Mouse (Mus musculus) neural tube, embryonic 11.5 days (tissue): Measurements from ENCODE around the gene Smyd3. TPM values are rescaled to one million over a fixed set of nuclear protein-coding genes. Genes with fewer than 3 reads are reported as not detected.

Experiments
- ATAC-seq: fragments of 200-750 bp; cut with Nextera tagmentation; 2 replicates; pipeline ENCODE4 v1.8.0; 2017; ENCODE audit warnings: moderate number of reproducible peaks, mild to moderate bottlenecking, moderate TSS enrichment, moderate library complexity; ENCODE audit not compliant: insufficient read depth, low FRiP score, low TSS enrichment
- DNase-seq: peaks from one replicate; pipeline ENCODE4 v3.0.0-alpha.2; 2015; ENCODE audit warnings: low spot score
- H3K27ac ChIP-seq: fragments of 300-500 bp; sonication (generic); 2 replicates; pipeline ENCODE4 v1.5.1; 2014; ENCODE audit warnings: low read depth, mild to moderate bottlenecking, low read length
- H3K27me3 ChIP-seq: fragments of 300-500 bp; sonication (generic); 2 replicates; pipeline ENCODE4 v1.6.1; 2014; ENCODE audit warnings: mild to moderate bottlenecking, low read length, mixed read lengths; ENCODE audit not compliant: control insufficient read depth, insufficient read depth
- H3K36me3 ChIP-seq: fragments of 300-500 bp; sonication (generic); 2 replicates; pipeline ENCODE4 v1.6.1; 2014; ENCODE audit warnings: mild to moderate bottlenecking, low read length, moderate library complexity, mixed read lengths; ENCODE audit not compliant: control insufficient read depth, insufficient read depth
- H3K4me1 ChIP-seq: fragments of 300-500 bp; sonication (generic); 2 replicates; pipeline ENCODE4 v1.6.1; 2014; ENCODE audit warnings: low read length, mixed read lengths; ENCODE audit not compliant: control insufficient read depth, insufficient read depth
- H3K4me2 ChIP-seq: fragments of 300-500 bp; sonication (generic); 2 replicates; pipeline ENCODE4 v1.6.1; 2014; ENCODE audit warnings: low read depth, mild to moderate bottlenecking, moderate library complexity
- H3K4me3 ChIP-seq: fragments of 300-500 bp; sonication (generic); 2 replicates; pipeline ENCODE4 v1.5.1; 2014; ENCODE audit warnings: low read depth, low read length
- H3K9ac ChIP-seq: fragments of 300-500 bp; sonication (generic); 2 replicates; pipeline ENCODE4 v1.6.1; 2014; ENCODE audit warnings: mild to moderate bottlenecking, low read length
- H3K9me3 ChIP-seq: fragments of 300-500 bp; sonication (generic); 2 replicates; pipeline ENCODE4 v1.6.1; 2016; ENCODE audit warnings: low read length; ENCODE audit not compliant: control insufficient read depth
- WGBS: fragments of 180-500 bp; shearing (Covaris S2); extraction: QIAGEN DNeasy Blood & Tissue Kit; methylation state at CpG from one replicate; pipeline ENCODE4 v1.1.7; 2014; 5-methylcytosine and 5-hydroxymethylcytosine counted together
- polyA plus RNA-seq: library from polyadenylated mRNA; unstranded; fragments of >200 nt; fragmentation: Nextera tagmentation; extraction: Ambion mirVana; gene quantifications from 2 replicates; pipeline ENCODE4 v1.2.1, GENCODE M21; 2014

Smyd3 gene
- polyA plus RNA-seq, 1 experiment from 2014 or later: 19.7 TPM

DNA sequence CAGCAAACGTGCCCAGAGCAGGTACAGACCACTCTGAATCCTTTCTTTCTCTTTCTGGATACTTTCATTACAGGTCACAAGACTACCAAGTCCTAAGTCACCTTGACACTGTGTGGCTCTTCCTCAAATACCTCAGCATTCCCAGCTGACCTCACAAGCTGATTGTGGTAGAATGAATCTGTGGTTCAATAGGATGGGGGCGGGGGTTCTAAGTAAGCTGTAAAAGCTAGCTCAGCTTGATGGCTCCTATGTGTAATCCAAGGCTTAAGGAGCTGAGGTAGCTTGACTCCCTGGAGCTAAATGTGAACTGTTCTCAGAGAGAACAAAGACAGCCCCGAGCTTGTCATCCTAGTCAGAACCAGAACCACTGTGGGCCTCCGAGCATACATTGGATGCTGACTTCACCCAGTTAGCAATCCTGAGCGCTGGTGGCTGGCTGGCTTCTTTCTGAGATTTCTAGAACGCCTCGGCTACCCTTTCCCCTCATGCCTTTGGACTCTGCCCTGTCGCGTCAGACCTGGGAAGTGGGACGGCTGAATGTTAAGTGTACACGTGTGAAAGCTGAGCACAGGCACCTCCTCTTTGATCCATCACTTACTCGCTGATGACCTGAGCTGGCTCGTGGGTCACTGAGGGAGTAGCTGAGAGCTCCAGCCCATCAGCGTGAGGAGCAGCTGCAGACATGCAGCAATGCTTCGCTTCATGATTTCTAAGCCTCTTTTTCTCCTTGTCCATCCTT is 131.4 kb downstream of the Smyd3 start:
- ATAC-seq: no peak
- no peaks in the 10 kb centered on the region for H3K27me3 ChIP-seq
- H3K4me1 ChIP-seq: no peaks in the 10 kb centered on the region
- no peak overlapping the region for H3K4me3 ChIP-seq
- no peaks in the 10 kb centered on the region for H3K36me3 ChIP-seq
- 47% methylated on average over 15 of the region's 15 CpGs for WGBS
- peak; percentile 15 for DNase-seq
- no peak overlapping the region for H3K9ac ChIP-seq
- H3K9me3 ChIP-seq: no peaks in the 10 kb centered on the region
- H3K4me2 ChIP-seq: no peak overlapping the region
- H3K27ac ChIP-seq: no peak overlapping the region

DNA sequence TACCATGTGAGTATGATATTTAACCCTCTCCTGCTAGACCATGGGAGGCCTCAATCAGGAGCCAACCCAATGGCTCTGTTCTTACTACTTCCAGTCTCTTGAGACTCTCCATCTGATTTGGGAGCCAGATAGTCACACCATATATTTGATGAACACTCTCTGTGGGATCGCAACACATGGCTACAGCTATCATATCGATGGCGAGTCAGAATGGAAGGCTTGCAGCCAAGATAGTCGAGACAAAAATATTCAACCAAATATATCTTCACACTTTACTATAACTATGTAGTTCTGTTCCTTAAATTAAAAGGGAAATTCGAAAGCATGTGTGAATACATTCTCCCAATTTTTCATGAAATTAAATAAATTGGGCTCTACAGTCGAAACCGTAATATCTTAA is 132.2 kb downstream of the Smyd3 start:
- Histone ChIP-seq H3K9ac (no peak overlapping the region), H3K4me2 (no peak overlapping the region), H3K9me3 (no peaks in the 10 kb centered on the region), H3K27me3 (no peaks in the 10 kb centered on the region), H3K4me3 (no peak overlapping the region), H3K36me3 (no peaks in the 10 kb centered on the region), H3K27ac (no peak overlapping the region), H3K4me1 (no peaks in the 10 kb centered on the region)
- no peak for ATAC-seq
- WGBS: 96% methylated on average over 7 of the region's 7 CpGs
- no peak for DNase-seq

- no peaks in the 10 kb centered on the region for H3K36me3 ChIP-seq
- WGBS: 81% methylated on average over 2 of the region's 2 CpGs
These were observed 133.5 kb downstream of the Smyd3 start for GRCm38 (mm10) chr1:179384296-179384695.

GRCm38 (mm10) chr1:179378102-179378501 is 139.7 kb downstream of the Smyd3 start:
- H3K9ac ChIP-seq: no peak overlapping the region
- H3K4me1 ChIP-seq: no peaks in the 10 kb centered on the region

More at GRCm38 (mm10) chr1:179384296-179384695, 133.5 kb downstream of the Smyd3 start:
- Histone ChIP-seq H3K9me3 (no peaks in the 10 kb centered on the region), H3K27me3 (no peaks in the 10 kb centered on the region), H3K9ac (no peak overlapping the region), H3K4me1 (no peaks in the 10 kb centered on the region), H3K27ac (no peak overlapping the region), H3K4me3 (no peak overlapping the region), H3K4me2 (no peak overlapping the region)
- DNase-seq (no peak), ATAC-seq (no peak)

DNA sequence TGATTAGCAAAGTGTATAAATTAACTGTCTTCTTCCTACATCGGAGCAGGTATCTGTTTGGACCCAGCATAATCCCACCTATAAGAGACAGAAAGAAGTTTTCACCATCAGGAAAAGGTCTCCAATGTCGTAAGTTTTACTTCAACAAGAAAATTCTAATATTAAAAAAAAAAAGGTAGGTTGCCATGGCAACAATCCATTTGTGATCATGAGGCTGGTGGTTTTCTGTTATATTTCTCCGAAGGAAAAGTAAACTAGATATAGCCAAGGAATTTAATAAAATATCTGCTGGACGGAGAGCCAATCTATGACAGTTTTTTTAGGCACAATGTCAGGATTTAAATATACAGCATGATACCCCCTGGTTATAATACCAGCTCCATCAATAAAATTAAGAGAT is 142.9 kb downstream of the Smyd3 start:
- no peaks in the 10 kb centered on the region for H3K4me1 ChIP-seq
- no peak overlapping the region for H3K4me2 ChIP-seq
- H3K4me3 ChIP-seq: no peak overlapping the region
- no peak overlapping the region for H3K9ac ChIP-seq
- 89% methylated on average over 4 of the region's 4 CpGs for WGBS
- no peaks in the 10 kb centered on the region for H3K9me3 ChIP-seq
- ATAC-seq (no peak), DNase-seq (no peak)
- H3K27ac ChIP-seq: no peak overlapping the region
- no peaks in the 10 kb centered on the region for H3K36me3 ChIP-seq
- H3K27me3 ChIP-seq: no peaks in the 10 kb centered on the region

More at GRCm38 (mm10) chr1:179378102-179378501, 139.7 kb downstream of the Smyd3 start:
- Histone ChIP-seq H3K27me3 (no peaks in the 10 kb centered on the region), H3K9me3 (no peaks in the 10 kb centered on the region), H3K4me3 (no peak overlapping the region), H3K4me2 (no peak overlapping the region), H3K36me3 (no peaks in the 10 kb centered on the region), H3K27ac (no peak overlapping the region)
- WGBS: 95% methylated on average over 4 of the region's 4 CpGs
- no peak for ATAC-seq
- DNase-seq: no peak

DNA sequence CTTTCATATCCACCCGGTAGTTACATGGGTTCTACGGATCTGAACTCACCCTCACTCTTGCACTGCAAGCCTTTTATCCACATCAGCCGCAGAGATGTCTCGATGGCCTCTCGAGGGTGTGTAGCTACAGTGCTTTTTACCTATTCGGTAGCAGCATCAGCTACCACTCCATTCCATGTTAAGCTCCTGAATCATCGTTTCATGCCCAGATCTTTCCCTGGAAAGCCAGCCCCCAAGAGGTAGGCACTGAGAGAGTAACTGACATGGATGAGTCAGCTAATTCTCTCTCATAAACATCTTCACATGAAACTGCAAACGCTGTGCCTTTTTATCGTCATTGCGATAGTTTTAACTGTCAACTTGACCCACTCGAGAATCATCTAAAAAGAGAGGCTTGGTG is 143.9 kb downstream of the Smyd3 start:
- Histone ChIP-seq H3K27ac (no peak overlapping the region), H3K27me3 (no peaks in the 10 kb centered on the region), H3K4me2 (no peak overlapping the region), H3K9me3 (no peaks in the 10 kb centered on the region), H3K4me1 (no peaks in the 10 kb centered on the region), H3K4me3 (no peak overlapping the region), H3K9ac (no peak overlapping the region), H3K36me3 (no peaks in the 10 kb centered on the region)
- ATAC-seq (no peak), DNase-seq (no peak)
- 95% methylated on average over 11 of the region's 11 CpGs for whole genome bisulfite sequencing

- no peak overlapping the region for H3K9ac ChIP-seq
- no peaks in the 10 kb centered on the region for H3K36me3 ChIP-seq
- H3K27me3 ChIP-seq: no peaks in the 10 kb centered on the region
- H3K4me3 ChIP-seq: no peak overlapping the region
- DNase-seq (no peak), ATAC-seq (no peak)
- no peaks in the 10 kb centered on the region for H3K4me1 ChIP-seq
- WGBS: 90% methylated on average over 3 of the region's 3 CpGs
- H3K27ac ChIP-seq: no peak overlapping the region
- no peaks in the 10 kb centered on the region for H3K9me3 ChIP-seq
- H3K4me2 ChIP-seq: no peak overlapping the region
These were observed 146.7 kb downstream of the Smyd3 start for GRCm38 (mm10) chr1:179371191-179371590.

DNA sequence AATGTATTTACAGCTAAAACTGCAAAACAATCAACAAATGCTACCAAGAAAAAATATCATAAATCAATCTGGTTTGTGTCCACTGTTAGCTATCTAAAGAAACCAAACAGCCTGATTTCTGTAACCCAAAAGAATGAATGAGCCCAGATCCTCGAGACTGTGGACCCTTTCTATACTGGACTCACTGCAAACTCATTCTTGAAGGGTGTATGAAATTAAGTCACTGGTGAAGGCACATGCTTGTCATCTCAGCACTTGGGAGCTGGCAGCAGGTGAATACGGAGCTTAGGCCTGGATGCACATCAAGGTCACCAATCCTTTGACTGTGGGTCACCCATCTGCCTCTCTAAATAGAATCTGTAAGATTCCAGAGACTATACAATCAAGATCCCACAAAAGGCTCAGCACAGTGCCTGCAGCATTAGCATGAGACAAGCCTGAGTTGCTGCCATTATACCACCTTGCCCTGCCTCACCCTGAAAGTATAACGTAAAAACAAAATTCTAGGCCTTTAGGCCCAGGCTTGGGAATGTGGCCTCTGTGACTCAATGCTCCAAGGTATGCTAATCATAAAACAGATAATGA is 149.3 kb downstream of the Smyd3 start:
- ATAC-seq (no peak), DNase-seq (no peak)
- H3K9me3 ChIP-seq: no peaks in the 10 kb centered on the region
- WGBS: 78% methylated on average over 3 of the region's 3 CpGs
- no peak overlapping the region for H3K4me2 ChIP-seq
- no peak overlapping the region for H3K27ac ChIP-seq
- H3K27me3 ChIP-seq: no peaks in the 10 kb centered on the region
- no peaks in the 10 kb centered on the region for H3K36me3 ChIP-seq
- no peak overlapping the region for H3K9ac ChIP-seq
- H3K4me3 ChIP-seq: no peak overlapping the region
- H3K4me1 ChIP-seq: no peaks in the 10 kb centered on the region
